Mouse (Mus musculus): ENCODE measurements at regions not wholly inside any gene's neighbourhood (a gene's known extent, or its start where the extent isn't known, plus 50 kb on each side); places are given as distances from the start of the nearest gene placed in this dataset.

DNA sequence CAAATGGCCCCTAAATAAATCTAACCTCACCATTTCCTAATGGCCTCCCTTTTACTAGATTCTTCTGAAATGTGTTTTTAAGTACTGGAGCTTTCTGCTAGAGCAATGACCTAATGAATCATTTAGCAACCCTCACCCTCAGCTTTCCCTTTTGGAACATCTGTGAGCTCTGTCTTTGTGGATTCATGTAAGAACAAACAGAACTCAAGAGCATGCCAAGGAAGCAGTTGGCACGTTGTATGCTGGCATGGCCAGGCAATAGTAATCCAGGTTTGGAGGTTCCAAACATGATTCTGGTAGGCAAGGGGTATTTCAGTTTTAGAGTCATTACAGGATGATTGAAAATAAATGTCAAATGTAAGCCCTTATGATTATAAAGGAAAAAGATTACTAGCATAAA lies 240.9 kb upstream of the Tbl1xr1 start:
- Histone ChIP-seq H3K36me3 (replicated peaks; ENCODE audit: control insufficient read depth, insufficient read depth, low read length) (no peaks in the 10 kb centered on the region), H3K27ac (ENCODE audit: low read depth) (no peak overlapping the region), H3K9ac (replicated peaks; ENCODE audit: low read depth, low read length) (no peak overlapping the region), H3K4me1 (ENCODE audit: control insufficient read depth, insufficient read depth) (peaks cover 10% of the 10 kb centered on the region; the same call in 1 of the 2 replicates), H3K9me3 (replicated peaks; ENCODE audit: control insufficient read depth, low read length) (no peaks in the 10 kb centered on the region), H3K4me2 (ENCODE audit: low read depth, low read length) (no peak overlapping the region), H3K27me3 (ENCODE audit: control insufficient read depth, insufficient read depth, low read length) (no peaks in the 10 kb centered on the region), H3K4me3 (ENCODE audit: low read depth, low read length) (no peak overlapping the region)
- ATAC-seq (ENCODE audit: insufficient read depth, low read depth) (no peak), DNase-seq (ENCODE audit: low spot score) (no peak)
- WGBS, result 73% methylated on average over 1 of the region's 1 CpGs
- TF ChIP-seq EP300 (IDR thresholded peaks at IDR 0.05; ENCODE audit: low read depth) (no peak), CTCF (IDR thresholded peaks at IDR 0.05; ENCODE audit: low read depth) (no peak)

DNA sequence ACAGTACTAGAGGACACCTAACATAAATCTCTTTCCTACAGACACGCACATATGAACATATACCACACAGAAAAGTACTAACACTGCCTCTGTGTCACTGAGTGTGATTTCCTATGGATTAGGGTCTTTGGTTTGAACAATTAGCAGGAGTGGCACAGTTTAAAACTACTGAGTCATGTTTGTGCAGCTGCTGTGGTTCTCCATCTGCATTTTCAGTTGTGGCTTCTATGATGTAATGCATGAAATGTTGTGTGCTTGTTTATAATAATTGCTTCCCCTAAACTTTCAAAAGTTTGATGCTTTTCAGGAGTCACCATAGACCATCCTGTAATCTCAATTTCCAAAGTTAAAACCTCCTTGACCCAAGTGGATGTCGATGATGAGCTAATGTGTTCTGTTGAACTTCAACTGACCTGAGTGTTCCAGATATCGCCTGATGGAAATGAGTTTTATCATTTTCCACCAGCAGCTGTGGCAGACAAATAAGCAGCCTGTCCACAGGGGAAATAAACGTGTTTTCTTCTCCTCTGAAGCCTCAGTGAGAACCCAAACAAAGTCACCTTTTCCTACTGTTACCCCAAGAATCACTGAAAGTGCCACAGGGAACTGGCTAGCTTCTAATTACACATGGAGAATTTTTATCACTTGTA lies 239.0 kb upstream of the Tbl1xr1 start:
- WGBS, result 34% methylated on average over 4 of the region's 4 CpGs
- no peak for DNase-seq (ENCODE audit: low spot score)

DNA sequence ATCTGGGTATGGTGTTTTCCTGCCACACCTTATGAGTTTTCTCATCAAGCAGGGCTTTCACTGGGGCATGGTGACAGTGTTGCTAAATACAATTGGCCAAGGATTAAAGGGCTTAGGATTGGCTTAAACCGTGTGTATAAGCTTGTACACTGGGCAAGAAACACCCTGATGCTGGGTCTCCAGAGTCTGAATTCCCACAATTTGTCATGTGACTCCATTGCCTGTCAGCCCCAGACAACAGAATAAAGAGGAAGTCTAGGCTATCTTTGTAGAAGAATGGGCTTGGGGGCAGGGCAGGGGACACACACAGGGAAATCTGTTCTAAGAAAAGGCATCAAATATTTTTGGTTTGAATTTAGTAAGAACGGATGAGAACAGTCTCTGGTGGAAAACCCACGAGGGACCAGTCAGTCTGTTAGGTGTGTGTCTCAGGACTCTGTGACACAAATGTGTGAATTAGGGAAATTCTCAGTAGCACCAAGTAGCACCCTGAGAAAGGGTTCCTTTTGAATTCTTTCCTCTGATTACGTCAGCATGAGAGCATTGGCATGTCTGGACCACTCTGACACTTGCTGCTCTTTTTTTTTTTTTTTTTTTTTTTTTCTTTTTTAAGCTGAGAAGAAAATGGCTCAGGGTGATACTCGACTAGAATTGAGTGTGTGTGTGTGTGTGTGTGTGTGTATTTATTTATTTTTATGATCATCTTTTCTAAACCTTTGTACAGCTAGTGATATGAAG lies 235.5 kb upstream of the Tbl1xr1 start:
- H3K27ac ChIP-seq (ENCODE audit: low read depth), result no peak overlapping the region
- peaks cover 22% of the 10 kb centered on the region for H3K4me1 ChIP-seq (ENCODE audit: control insufficient read depth, insufficient read depth)
- H3K27me3 ChIP-seq (ENCODE audit: control insufficient read depth, insufficient read depth, low read length), result no peaks in the 10 kb centered on the region
- H3K4me3 ChIP-seq (ENCODE audit: low read depth, low read length), result no peak overlapping the region
- no peaks in the 10 kb centered on the region for H3K36me3 ChIP-seq (replicated peaks; ENCODE audit: control insufficient read depth, insufficient read depth, low read length)
- WGBS, result 32% methylated on average over 5 of the region's 5 CpGs
- ATAC-seq (ENCODE audit: insufficient read depth, low read depth) (no peak), DNase-seq (ENCODE audit: low spot score) (no peak)
- H3K9ac ChIP-seq (replicated peaks; ENCODE audit: low read depth, low read length), result no peak overlapping the region
- H3K9me3 ChIP-seq (replicated peaks; ENCODE audit: control insufficient read depth, low read length), result no peaks in the 10 kb centered on the region
- no peak overlapping the region for H3K4me2 ChIP-seq (ENCODE audit: low read depth, low read length)
- TF ChIP-seq CTCF (IDR thresholded peaks at IDR 0.05; ENCODE audit: low read depth) (no peak), EP300 (IDR thresholded peaks at IDR 0.05; ENCODE audit: low read depth) (no peak)

More for the DNA sequence above, 239.0 kb upstream of the Tbl1xr1 start:
- Histone ChIP-seq H3K4me1 (ENCODE audit: control insufficient read depth, insufficient read depth) (peaks cover 18% of the 10 kb centered on the region), H3K9ac (replicated peaks; ENCODE audit: low read depth, low read length) (no peak overlapping the region), H3K27me3 (ENCODE audit: control insufficient read depth, insufficient read depth, low read length) (no peaks in the 10 kb centered on the region), H3K36me3 (replicated peaks; ENCODE audit: control insufficient read depth, insufficient read depth, low read length) (no peaks in the 10 kb centered on the region), H3K9me3 (replicated peaks; ENCODE audit: control insufficient read depth, low read length) (no peaks in the 10 kb centered on the region), H3K4me2 (ENCODE audit: low read depth, low read length) (no peak overlapping the region), H3K4me3 (ENCODE audit: low read depth, low read length) (no peak overlapping the region), H3K27ac (ENCODE audit: low read depth) (no peak overlapping the region)
- no peak for ATAC-seq (ENCODE audit: insufficient read depth, low read depth)
- TF ChIP-seq CTCF (IDR thresholded peaks at IDR 0.05; ENCODE audit: low read depth) (no peak), EP300 (IDR thresholded peaks at IDR 0.05; ENCODE audit: low read depth) (no peak)

DNA sequence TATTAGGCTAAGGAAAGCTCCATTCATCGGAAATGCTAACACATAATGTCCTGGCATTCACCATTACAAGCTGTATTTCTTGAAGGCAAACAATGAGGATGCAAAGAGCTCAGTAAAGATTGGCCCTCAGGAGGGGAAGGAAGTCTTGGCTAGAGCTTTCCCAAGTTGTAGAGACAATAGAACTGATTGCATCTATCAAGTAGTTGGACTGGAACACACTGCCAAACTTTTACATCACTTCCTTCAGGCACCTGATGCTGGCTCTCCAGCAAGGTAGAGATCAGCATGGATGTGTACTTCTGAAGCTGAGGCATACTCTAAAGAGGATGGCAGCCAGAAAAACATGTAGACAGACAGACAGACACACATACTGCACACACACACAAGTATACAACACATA lies 234.9 kb upstream of the Tbl1xr1 start:
- Histone ChIP-seq H3K27me3 (ENCODE audit: control insufficient read depth, insufficient read depth, low read length) (no peaks in the 10 kb centered on the region), H3K9me3 (replicated peaks; ENCODE audit: control insufficient read depth, low read length) (no peaks in the 10 kb centered on the region), H3K36me3 (replicated peaks; ENCODE audit: control insufficient read depth, insufficient read depth, low read length) (no peaks in the 10 kb centered on the region), H3K9ac (replicated peaks; ENCODE audit: low read depth, low read length) (no peak overlapping the region), H3K4me2 (ENCODE audit: low read depth, low read length) (no peak overlapping the region), H3K4me1 (ENCODE audit: control insufficient read depth, insufficient read depth) (peaks cover 22% of the 10 kb centered on the region), H3K27ac (ENCODE audit: low read depth) (no peak overlapping the region), H3K4me3 (ENCODE audit: low read depth, low read length) (no peak overlapping the region)
- WGBS, result 57% methylated on average over 1 of the region's 1 CpGs
- no peak for TF ChIP-seq CTCF (IDR thresholded peaks at IDR 0.05; ENCODE audit: low read depth)
- TF ChIP-seq EP300 (IDR thresholded peaks at IDR 0.05; ENCODE audit: low read depth), result no peak
- no peak for DNase-seq (ENCODE audit: low spot score)
- ATAC-seq (ENCODE audit: insufficient read depth, low read depth), result no peak

DNA sequence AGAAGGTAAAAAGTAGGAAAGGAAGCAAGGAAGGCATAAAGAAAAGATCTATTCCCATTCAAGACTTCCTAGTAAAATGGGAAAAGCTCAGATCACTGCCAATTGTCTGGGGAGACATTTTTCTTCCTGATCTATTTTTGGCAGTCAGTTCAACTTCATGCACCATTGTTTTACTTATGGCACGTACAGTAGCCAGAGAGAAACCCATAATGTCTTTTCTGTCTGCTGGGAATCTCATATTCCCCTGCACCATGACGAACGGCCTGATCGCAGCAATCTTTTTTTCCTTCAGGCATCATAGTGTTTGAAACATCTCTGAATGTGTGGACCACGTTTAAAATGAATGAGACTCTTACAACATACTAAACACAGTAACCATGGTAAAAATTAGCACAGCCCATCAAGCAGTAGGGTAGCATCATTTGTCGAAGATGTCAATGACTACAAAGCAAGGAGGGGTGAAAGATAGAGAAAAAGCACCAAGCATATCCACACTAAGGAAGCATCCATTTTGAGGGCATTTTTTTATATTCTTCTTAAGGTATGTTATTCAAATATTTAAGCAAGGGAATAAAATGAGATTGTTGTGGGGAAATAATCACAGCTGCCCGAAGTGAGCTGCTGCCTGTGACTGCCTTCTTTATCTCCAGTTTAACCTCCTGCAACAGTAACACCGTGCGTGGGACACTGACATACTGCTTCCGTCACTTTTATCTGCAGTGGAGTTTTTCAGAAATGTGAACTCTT lies 233.7 kb upstream of the Tbl1xr1 start:
- ATAC-seq (ENCODE audit: insufficient read depth, low read depth) (no peak), DNase-seq (ENCODE audit: low spot score) (no peak)
- Histone ChIP-seq H3K27me3 (ENCODE audit: control insufficient read depth, insufficient read depth, low read length) (no peaks in the 10 kb centered on the region), H3K27ac (ENCODE audit: low read depth) (no peak overlapping the region), H3K4me1 (ENCODE audit: control insufficient read depth, insufficient read depth) (peaks cover 16% of the 10 kb centered on the region), H3K4me2 (ENCODE audit: low read depth, low read length) (no peak overlapping the region), H3K9ac (replicated peaks; ENCODE audit: low read depth, low read length) (no peak overlapping the region), H3K4me3 (ENCODE audit: low read depth, low read length) (no peak overlapping the region), H3K9me3 (replicated peaks; ENCODE audit: control insufficient read depth, low read length) (no peaks in the 10 kb centered on the region), H3K36me3 (replicated peaks; ENCODE audit: control insufficient read depth, insufficient read depth, low read length) (no peaks in the 10 kb centered on the region)
- no peak for TF ChIP-seq CTCF (IDR thresholded peaks at IDR 0.05; ENCODE audit: low read depth)
- TF ChIP-seq EP300 (IDR thresholded peaks at IDR 0.05; ENCODE audit: low read depth), result no peak
- 40% methylated on average over 10 of the region's 10 CpGs for WGBS

All from heart, postnatal 0 days (tissue).